Mouse (Mus musculus) adipocyte (in vitro differentiated cells): Measurements from ENCODE around the gene Hist1h3c.

Source experiments
- DNase-seq: peaks from one replicate; pipeline ENCODE4 v3.0.0-alpha.2; 2016; ENCODE audit warnings: low spot score

Gene Hist1h3c

GRCm38 (mm10) chr13:23757211-23757773 lies 11.9 kb upstream of the Hist1h3c start:
- no peak for DNase-seq

- DNase-seq, result peak; percentile 93
These were observed 11.4 kb upstream of the Hist1h3c start, which contains the start of gene Hist1h4b for GRCm38 (mm10) chr13:23756790-23757189. Gene Hist1h4b, plus strand, starts transcription at chr13:23757013.

DNA sequence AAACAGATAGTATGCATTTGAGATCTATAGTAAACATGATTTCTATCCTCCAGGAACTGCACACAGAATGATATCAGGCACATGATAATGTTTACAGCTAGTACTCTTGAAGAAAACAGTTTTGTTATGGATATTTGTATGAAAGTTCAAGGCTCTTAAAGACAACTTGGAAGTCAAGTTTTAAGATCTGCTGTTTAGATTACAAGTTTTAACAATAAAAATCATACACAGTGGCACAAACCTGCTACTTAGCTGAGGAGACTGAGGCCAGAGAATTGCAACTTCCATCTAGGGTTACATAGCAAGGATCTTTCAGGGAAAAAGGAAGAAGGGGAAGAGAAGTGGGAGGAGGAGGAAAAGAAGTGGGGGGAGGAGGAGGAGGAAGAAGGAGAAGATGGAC lies 9.6 kb upstream of the Hist1h3c start:
- no peak for DNase-seq

DNA sequence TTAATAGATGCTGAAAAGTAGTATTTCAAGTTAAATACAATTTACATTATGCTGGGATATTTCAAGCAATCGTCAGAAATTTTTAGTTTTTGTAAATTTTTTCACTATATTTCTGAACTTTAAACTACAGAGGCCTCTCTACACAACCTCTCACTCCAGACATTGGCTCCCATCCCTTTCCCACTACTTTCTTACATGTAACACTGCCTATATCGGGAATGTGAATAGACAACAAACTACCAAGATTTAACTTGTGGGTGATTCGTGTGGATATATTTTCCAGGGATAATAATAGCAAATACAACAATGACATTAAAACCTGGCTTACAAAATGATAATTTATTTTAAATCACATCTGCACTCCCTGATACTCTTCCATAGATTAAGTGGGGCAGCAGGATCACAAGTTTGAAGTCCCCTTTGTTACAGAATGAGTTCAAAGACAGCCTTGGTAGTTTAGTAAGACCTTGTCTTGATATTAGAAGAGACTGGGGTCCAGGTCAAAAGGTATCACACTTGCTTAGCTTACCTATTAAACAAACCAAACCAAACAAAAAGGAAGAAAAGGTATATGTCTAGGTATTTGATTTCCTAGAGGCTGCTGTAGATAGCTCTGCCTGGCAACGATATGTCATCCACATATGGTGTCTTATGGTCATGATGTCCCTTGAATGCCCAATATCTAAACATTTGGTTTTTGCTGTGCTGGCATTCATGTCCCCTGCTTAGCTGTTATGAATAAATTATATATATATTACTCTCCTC lies 8.1 kb upstream of the Hist1h3c start:
- no peak for DNase-seq

DNA sequence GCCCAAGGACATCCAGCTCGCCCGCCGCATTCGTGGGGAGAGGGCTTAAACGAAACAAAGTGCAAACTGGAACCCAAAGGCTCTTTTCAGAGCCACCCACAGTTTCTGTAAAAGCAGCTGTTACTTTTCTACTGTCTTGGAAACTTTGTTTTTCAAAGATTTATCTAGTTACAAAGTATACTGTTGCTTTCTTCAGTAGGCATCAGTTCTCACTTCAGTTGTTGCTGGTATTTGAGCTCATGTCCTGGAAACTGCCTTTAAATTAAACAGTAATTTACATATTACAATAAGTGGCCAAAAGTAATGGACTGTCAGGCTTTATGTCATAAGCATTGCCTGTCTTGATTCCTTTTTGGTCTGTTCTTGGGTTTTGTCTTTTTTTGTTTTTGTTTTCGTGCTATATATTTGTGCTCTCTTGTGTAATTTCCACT lies 7.4 kb upstream of the Hist1h3c start:
- DNase-seq, result no peak

DNA sequence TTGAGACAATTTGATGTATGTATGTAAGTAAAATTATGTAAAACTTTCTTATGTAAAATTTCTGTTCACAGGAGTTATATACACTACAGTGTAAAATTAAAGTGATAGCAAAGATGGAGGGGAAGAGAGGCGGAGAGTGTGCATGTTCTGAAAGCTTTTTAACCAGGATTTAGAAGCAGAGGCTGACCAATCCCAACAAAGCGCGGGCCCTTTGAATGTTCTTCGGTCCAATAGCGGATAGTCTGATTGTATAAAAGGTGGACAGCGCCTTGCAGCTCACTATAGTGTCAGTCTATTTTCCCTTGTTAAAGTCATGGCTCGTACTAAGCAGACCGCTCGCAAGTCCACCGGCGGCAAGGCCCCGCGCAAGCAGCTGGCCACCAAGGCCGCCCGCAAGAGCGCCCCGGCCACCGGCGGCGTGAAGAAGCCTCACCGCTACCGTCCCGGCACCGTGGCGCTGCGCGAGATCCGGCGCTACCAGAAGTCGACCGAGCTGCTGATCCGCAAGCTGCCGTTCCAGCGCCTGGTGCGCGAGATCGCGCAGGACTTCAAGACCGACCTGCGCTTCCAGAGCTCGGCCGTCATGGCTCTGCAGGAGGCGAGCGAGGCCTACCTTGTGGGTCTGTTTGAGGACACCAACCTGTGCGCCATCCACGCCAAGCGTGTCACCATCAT lies 6.8 kb upstream of the Hist1h3c start, which contains the start of gene Hist1h3b:
Gene Hist1h3b (plus strand): TSS at position 201 of the 675 bp plus-strand sequence.
- peak; percentile 93 for DNase-seq

DNA sequence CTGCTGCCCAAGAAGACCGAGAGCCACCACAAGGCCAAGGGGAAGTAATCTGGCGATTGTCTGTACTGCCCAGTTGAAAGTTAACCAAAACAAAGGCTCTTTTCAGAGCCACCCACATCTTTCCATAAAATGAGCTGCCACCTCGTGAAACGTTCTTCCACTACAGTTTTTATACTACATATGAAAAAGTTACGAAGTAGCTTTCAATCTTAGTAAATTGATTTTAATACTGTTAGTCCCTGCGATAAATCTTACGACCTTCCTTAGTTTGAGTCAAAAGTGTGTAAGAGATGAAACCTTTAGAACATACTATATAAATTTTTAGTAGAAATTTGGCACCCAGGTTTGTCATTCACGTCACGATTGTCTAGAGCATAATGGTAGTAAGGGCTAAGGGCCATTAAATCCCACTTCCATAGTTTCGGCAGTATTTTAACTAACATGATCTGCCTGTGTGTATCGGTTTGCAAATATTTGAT lies 6.1 kb upstream of the Hist1h3c start:
- DNase-seq, result no peak

- peak; percentile 69 for DNase-seq
These were observed 5.6 kb upstream of the Hist1h3c start, which contains the start of gene Hist1h2ab for GRCm38 (mm10) chr13:23750839-23751477. Gene Hist1h2ab, plus strand, starts transcription at chr13:23751126.

- no peak for DNase-seq
These were observed 4.2 kb upstream of the Hist1h3c start for GRCm38 (mm10) chr13:23749563-23750121.

GRCm38 (mm10) chr13:23747892-23748288 lies 2.5 kb upstream of the Hist1h3c start:
- DNase-seq, result no peak

DNA sequence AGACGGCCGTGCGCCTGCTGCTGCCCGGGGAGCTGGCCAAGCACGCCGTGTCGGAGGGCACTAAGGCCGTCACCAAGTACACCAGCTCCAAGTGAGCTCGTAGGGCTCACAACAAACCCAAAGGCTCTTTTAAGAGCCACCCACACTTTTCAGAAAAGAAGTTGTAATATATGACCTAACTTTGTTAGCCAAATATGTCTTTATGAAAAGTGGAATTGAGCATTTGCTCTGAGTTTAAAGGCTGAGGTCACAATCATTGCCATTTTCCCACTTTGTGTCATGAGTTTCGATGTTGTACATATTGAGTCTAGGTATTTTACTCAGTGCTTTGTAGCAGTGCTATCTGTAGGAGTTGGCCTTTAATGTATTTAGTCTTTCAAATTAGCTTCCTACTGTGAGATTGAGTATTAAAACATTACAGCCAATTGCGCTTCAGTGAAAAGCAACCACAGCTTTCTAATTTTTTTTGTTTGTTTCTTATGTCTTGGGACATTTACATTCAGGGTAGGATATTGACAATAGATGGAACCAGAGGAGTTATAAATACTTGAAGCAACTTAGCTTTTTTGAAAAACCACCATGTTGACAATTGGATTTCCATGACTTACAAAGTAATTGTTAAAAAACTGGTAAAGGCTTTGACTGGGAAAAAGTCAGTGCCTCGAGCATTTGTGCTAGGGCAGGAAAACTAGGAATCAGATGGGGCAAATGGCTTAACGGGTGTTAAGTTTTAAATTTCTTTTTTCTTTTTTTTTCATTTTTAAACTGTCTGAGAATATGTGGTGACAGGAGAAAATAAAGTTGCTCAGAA lies 1.9 kb upstream of the Hist1h3c start:
- DNase-seq, result no peak

GRCm38 (mm10) chr13:23746201-23747080 lies 1.0 kb upstream of the Hist1h3c start, which contains the start of gene Hist1h2bb:
Gene Hist1h2bb, plus strand, starts transcription at chr13:23746734.
- DNase-seq, result peak; percentile 90

DNA sequence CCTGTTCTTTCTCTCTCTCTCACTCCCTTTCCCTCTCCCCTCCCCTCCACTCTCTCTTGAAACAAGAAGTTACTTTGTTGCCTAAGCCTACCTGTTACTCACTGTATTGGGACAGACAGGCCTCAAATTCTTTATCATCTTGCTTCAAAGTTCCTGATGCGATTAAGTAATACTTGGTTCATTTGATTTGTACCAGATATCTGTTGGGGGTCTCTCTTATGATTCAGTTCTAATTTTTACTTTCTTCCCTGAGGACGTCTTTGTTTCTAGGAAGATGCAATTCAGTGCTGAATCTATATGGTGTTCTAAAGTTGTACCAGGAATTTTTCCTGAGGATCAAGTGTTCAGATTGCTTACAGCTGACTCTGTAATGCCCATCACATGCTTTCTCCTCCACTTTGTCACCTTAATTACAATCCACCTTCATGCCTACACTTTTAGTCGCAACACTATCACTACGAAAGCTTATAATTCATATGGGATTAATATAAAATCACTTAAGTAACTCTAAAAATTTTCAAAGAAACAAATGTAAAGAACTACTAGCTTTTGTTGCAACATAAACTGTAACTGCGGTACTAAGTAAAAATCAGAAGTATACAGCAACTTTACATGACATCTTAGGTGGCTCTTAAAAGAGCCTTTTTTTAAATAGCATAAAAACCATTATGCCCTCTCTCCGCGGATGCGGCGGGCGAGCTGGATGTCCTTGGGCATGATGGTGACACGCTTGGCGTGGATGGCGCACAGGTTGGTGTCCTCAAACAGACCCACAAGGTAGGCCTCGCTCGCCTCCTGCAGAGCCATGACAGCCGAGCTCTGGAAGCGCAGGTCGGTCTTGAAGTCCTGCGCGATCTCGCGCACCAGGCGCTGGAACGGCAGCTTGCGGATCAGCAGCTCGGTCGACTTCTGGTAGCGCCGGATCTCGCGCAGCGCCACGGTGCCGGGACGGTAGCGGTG lies 701 bp downstream of the Hist1h3c start:
- no peak for DNase-seq

- no peak for DNase-seq
These were observed 1.4 kb downstream of the Hist1h3c start for GRCm38 (mm10) chr13:23743963-23744362.

DNA sequence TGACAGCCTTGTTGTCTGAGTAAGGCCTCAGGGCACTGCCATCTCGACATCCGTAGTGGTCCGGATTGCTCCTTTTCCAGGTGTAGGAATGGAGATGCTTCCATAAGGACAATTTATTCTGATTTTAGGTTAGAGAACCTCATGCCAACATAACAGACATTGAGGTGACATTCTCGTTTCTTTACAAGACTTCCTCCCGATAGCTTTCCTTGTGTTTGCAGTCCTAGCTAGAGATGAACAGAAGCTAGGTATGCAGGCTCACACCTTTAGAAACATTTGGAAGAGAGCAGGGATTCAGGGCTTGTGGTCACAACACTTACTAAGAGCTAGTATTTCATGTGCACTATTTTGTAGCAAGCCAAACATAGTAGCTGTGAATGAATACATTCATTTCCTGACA lies 2.2 kb downstream of the Hist1h3c start:
- DNase-seq, result no peak

DNA sequence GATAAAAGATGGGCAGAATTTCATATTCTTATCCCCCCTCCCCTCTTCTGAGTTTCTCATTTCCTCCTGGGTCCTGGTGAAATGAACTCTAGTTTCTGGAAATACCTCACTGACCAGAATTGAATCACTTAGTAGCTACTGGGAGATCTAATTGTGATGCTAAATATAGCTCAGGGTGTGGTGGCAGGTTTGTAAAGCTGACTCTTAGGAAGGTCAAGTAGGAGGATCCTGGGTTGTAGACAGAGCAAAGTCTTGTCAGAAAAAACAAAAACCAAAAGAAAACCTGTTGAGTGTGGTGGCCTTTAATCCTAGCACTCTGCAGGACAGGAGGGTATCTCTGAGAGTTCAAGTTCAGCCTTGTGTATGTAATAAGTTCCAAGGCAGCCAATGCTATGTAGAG lies 3.4 kb downstream of the Hist1h3c start:
- peak; percentile 60 for DNase-seq

DNA sequence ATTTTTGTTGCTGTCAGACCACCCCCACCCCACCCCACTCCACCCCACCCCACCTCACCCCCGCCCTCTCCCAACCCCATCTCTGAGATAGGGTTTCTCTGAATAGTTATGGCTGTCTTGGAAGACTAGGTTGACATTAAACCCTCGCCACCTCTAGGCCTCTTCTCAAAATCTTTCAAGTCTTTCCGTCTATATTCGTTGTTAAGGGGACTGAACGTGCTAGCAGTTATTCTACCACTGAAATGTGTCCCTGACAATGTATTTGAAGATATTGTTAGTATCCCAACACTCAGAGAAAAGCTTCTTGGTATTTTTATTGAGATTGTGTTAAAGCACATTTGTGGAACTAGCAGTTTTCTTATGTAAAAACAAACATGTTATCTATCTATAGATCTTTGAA lies 4.5 kb downstream of the Hist1h3c start:
- DNase-seq, result peak; percentile 58

- peak; percentile 61 for DNase-seq
These were observed 5.1 kb downstream of the Hist1h3c start for GRCm38 (mm10) chr13:23740256-23740840.

- DNase-seq, result no peak
These were observed 5.5 kb downstream of the Hist1h3c start for GRCm38 (mm10) chr13:23739922-23740252.
